Mouse (Mus musculus): ENCODE data around the gene Col4a2. TPM values are rescaled to one million over a fixed set of nuclear protein-coding genes. Genes with fewer than 3 reads are reported as not detected.

The Col4a2 gene
- polyA plus RNA-seq, 1 experiment from 2014 or later, result 76.7 TPM

GRCm38 (mm10) chr8:11450184-11451113 lies 137.8 kb downstream of the Col4a2 start:
- Histone ChIP-seq H3K4me1 (no peaks in the 10 kb centered on the region; the same call in 1 of the 2 replicates), H3K4me3 (no peak overlapping the region), H3K9me3 (no peaks in the 10 kb centered on the region), H3K27me3 (replicated peaks) (no peaks in the 10 kb centered on the region), H3K27ac (no peak overlapping the region), H3K9ac (no peak overlapping the region), H3K4me2 (replicated peaks) (no peak overlapping the region), H3K36me3 (0 out of 2 replicates have a peak, but pooled peaks cover 4% of the 10 kb centered on the region)
- 30% methylated on average over 8 of the region's 8 CpGs for WGBS
- no peak for ATAC-seq (ENCODE audit: low FRiP score, low read depth)

GRCm38 (mm10) chr8:11452152-11452551 lies 139.5 kb downstream of the Col4a2 start:
- no peaks in the 10 kb centered on the region; the same call in 1 of the 2 replicates for H3K4me1 ChIP-seq
- no peaks in the 10 kb centered on the region for H3K9me3 ChIP-seq

GRCm38 (mm10) chr8:11452559-11452958 lies 140.0 kb downstream of the Col4a2 start:
- 72% methylated on average over 3 of the region's 3 CpGs for WGBS
- Histone ChIP-seq H3K27ac (no peak overlapping the region), H3K4me1 (no peaks in the 10 kb centered on the region; the same call in 1 of the 2 replicates), H3K27me3 (replicated peaks) (no peaks in the 10 kb centered on the region), H3K9me3 (no peaks in the 10 kb centered on the region), H3K4me3 (no peak overlapping the region), H3K9ac (no peak overlapping the region), H3K4me2 (replicated peaks) (no peak overlapping the region), H3K36me3 (0 out of 2 replicates have a peak, but pooled peaks cover 4% of the 10 kb centered on the region)
- no peak for ATAC-seq (ENCODE audit: low FRiP score, low read depth)

More at GRCm38 (mm10) chr8:11452152-11452551, 139.5 kb downstream of the Col4a2 start:
- ATAC-seq (ENCODE audit: low FRiP score, low read depth), result no peak
- H3K4me3 ChIP-seq, result no peak overlapping the region
- no peak overlapping the region for H3K9ac ChIP-seq
- H3K27ac ChIP-seq, result no peak overlapping the region
- 94% methylated on average over 1 of the region's 1 CpGs for WGBS
- no peaks in the 10 kb centered on the region for H3K27me3 ChIP-seq (replicated peaks)
- H3K36me3 ChIP-seq, result 0 out of 2 replicates have a peak, but pooled peaks cover 4% of the 10 kb centered on the region
- no peak overlapping the region for H3K4me2 ChIP-seq (replicated peaks)

DNA sequence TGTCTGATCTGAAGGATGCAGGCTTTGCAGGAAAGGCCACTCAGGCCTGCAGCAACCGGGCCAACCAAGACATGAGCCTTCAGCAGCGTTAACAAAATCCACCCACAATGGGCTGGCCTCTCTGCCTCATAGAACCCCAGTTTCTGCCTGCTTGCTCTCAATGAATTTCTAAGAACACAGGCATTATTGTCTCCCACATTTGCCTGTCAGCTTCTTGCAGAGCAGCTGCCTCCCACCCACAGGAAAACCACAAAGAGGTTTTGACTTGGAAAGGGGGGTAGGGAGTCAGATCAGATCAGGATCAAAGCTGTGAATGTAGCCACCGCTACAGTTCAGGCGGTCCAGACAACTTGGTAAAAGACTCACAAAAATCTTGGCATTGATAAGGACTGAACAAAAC lies 140.4 kb downstream of the Col4a2 start:
- Histone ChIP-seq H3K27ac (no peak overlapping the region), H3K9ac (no peak overlapping the region), H3K27me3 (replicated peaks) (no peaks in the 10 kb centered on the region), H3K36me3 (0 out of 2 replicates have a peak, but pooled peaks cover 4% of the 10 kb centered on the region), H3K9me3 (no peaks in the 10 kb centered on the region), H3K4me2 (replicated peaks) (no peak overlapping the region), H3K4me1 (no peaks in the 10 kb centered on the region; the same call in 1 of the 2 replicates), H3K4me3 (no peak overlapping the region)
- ATAC-seq (ENCODE audit: low FRiP score, low read depth), result no peak
- WGBS, result 44% methylated on average over 4 of the region's 4 CpGs

DNA sequence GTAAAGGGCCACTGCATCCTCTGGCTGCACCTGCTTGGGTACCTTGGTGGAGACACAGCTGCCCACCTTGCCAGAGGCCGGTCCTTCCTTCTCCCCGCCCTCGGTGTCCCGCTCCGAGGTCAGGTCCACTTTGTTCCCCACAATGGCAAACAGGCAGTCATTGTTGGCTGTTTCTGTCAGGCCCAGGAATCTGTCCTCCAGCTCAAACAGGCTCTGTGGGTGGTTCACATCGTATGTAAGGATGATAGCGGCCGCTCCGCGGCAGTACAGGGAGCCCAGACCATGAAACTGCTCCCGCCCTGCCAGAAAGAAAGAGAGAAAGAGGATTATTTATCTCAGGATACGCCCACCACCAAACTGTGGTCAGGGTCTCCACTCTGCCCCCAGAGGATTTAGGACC lies 141.6 kb downstream of the Col4a2 start:
- Histone ChIP-seq H3K4me3 (no peak overlapping the region), H3K4me2 (replicated peaks) (no peak overlapping the region), H3K9me3 (no peaks in the 10 kb centered on the region), H3K27ac (no peak overlapping the region), H3K27me3 (replicated peaks) (no peaks in the 10 kb centered on the region), H3K36me3 (no peaks in the 10 kb centered on the region), H3K9ac (no peak overlapping the region), H3K4me1 (peaks cover 4% of the 10 kb centered on the region; the same call in 1 of the 2 replicates)
- WGBS, result 38% methylated on average over 12 of the region's 12 CpGs
- ATAC-seq (ENCODE audit: low FRiP score, low read depth), result no peak

GRCm38 (mm10) chr8:11457278-11457677 lies 144.7 kb downstream of the Col4a2 start:
- Histone ChIP-seq H3K4me1 (peaks cover 7% of the 10 kb centered on the region; the same call in 1 of the 2 replicates), H3K9me3 (no peaks in the 10 kb centered on the region), H3K27ac (no peak overlapping the region), H3K36me3 (no peaks in the 10 kb centered on the region), H3K27me3 (replicated peaks) (no peaks in the 10 kb centered on the region), H3K4me3 (no peak overlapping the region), H3K4me2 (replicated peaks) (no peak overlapping the region), H3K9ac (no peak overlapping the region)
- no peak for ATAC-seq (ENCODE audit: low FRiP score, low read depth)
- 80% methylated on average over 3 of the region's 3 CpGs for WGBS

DNA sequence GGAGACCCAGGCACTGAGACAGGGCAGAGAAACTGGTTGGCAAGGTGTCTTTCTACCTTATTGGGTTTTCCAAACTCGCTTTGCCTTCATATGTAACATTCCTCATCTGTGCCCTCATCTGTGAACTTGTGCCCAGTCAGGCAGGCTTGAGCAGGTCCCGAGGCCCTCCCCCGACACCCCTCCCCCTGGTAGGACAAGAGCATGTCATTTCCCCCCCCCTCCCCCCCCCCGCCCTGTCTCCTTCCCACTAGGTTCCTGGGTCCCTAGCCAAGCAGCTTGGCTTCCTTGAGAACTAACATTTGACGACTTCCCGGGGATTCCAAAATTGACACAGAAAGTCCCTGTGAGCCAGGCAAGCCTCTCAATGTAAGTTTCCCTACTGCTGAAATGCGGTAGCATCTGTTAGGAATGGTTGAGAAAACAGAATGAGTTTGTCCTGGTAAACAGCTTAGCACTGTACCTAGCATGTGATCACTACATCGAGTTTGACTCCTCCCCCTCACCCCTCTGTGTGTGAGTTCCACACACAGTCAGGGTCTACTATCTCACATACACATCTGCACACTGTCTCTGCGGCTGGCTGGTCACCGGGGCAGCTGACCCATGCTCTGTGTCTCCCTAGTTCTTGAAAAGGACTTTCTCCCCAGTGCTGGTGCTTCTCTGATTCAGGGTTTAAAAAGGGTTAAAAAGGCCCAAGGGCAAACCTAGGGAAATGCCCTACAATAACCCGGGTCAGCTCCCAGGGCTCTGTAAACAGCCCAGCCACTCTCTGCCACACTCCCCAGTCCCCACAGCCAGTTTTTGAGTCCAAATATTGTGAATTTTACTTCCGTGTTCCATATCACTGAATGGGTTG lies 145.6 kb downstream of the Col4a2 start:
- 56% methylated on average over 12 of the region's 12 CpGs for WGBS
- Histone ChIP-seq H3K4me3 (no peak overlapping the region), H3K27ac (no peak overlapping the region)

DNA sequence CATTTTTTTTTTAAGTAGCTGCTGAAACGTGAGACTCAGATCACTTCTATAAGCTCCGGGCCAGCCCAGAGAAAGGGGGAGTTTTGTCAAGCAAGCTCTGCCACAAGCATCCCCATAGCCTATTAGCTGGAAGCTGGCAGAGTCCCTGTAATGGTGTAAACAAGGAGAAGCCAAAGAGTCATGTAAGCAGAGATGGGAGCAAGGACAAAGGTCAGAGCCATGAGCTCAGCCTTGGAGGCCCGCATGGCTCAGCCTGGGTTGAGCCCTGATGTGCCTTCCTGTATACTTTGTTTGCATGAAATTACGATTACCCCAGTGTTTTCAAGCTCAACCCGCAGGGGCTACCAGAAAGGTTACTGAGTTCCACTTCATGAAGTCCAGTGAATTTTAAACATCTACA lies 146.4 kb downstream of the Col4a2 start:
- Histone ChIP-seq H3K9ac (no peak overlapping the region), H3K36me3 (no peaks in the 10 kb centered on the region), H3K27me3 (replicated peaks) (no peaks in the 10 kb centered on the region), H3K4me3 (no peak overlapping the region), H3K4me1 (peaks cover 7% of the 10 kb centered on the region; the same call in 1 of the 2 replicates), H3K4me2 (replicated peaks) (no peak overlapping the region), H3K9me3 (no peaks in the 10 kb centered on the region), H3K27ac (no peak overlapping the region)
- ATAC-seq (ENCODE audit: low FRiP score, low read depth), result no peak
- WGBS, result 54% methylated on average over 5 of the region's 5 CpGs

More for the DNA sequence above, 145.6 kb downstream of the Col4a2 start:
- no peak overlapping the region for H3K4me2 ChIP-seq (replicated peaks)
- no peak overlapping the region for H3K9ac ChIP-seq
- no peaks in the 10 kb centered on the region for H3K9me3 ChIP-seq
- H3K36me3 ChIP-seq, result no peaks in the 10 kb centered on the region
- no peak for ATAC-seq (ENCODE audit: low FRiP score, low read depth)
- no peaks in the 10 kb centered on the region for H3K27me3 ChIP-seq (replicated peaks)
- H3K4me1 ChIP-seq, result peaks cover 7% of the 10 kb centered on the region; the same call in 1 of the 2 replicates

DNA sequence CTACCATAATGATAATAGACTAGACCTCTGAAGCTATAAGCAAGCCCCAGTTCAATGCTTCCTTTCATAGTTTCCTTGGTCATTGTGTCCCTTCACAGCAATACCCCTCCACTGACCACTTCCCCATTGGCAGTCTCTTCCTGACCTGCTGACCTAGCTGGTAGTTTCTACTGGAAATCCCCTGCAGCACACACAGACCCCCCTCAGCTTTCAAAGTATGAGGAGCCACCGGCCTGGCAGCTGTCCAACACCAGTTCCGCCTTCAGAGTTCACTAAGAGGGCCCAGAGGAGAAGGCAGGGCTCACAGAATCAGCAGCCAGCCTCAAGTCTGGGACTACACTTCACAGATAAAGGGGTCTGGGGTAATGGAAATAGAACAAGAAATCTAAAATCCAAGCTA lies 148.3 kb downstream of the Col4a2 start:
- 51% methylated on average over 2 of the region's 2 CpGs for WGBS
- Histone ChIP-seq H3K4me1 (peaks cover 7% of the 10 kb centered on the region; the same call in 1 of the 2 replicates), H3K4me2 (replicated peaks) (no peak overlapping the region), H3K9ac (no peak overlapping the region), H3K27ac (no peak overlapping the region), H3K9me3 (no peaks in the 10 kb centered on the region), H3K4me3 (no peak overlapping the region), H3K36me3 (no peaks in the 10 kb centered on the region), H3K27me3 (replicated peaks) (no peaks in the 10 kb centered on the region)
- no peak for ATAC-seq (ENCODE audit: low FRiP score, low read depth)

DNA sequence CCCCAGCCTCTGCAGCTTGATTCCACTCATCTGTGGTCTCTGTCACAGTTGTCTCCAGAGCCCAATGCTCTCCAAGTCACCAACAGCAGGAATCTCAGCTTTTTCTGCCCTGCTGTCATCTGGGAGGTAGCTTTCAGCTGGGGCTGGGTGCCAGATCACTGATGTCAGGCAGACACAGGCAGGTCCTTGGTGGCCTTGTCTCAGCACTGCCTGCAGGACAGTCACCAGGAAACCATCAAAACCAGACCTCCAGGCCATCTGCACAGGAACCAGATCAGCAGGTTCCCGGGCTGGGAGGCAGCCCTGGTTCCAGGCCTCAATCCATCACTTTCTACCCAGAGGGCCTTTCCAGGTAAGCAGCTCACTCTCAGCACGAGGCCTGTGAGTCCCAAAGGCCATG lies 149.2 kb downstream of the Col4a2 start:
- peaks cover 7% of the 10 kb centered on the region; the same call in 1 of the 2 replicates for H3K4me1 ChIP-seq
- H3K27ac ChIP-seq, result no peak overlapping the region
- H3K4me2 ChIP-seq (replicated peaks), result no peak overlapping the region
- ATAC-seq (ENCODE audit: low FRiP score, low read depth), result no peak
- no peak overlapping the region for H3K4me3 ChIP-seq
- WGBS, result 58% methylated on average over 2 of the region's 2 CpGs
- no peaks in the 10 kb centered on the region for H3K9me3 ChIP-seq
- no peaks in the 10 kb centered on the region for H3K27me3 ChIP-seq (replicated peaks)
- no peaks in the 10 kb centered on the region for H3K36me3 ChIP-seq
- no peak overlapping the region for H3K9ac ChIP-seq

DNA sequence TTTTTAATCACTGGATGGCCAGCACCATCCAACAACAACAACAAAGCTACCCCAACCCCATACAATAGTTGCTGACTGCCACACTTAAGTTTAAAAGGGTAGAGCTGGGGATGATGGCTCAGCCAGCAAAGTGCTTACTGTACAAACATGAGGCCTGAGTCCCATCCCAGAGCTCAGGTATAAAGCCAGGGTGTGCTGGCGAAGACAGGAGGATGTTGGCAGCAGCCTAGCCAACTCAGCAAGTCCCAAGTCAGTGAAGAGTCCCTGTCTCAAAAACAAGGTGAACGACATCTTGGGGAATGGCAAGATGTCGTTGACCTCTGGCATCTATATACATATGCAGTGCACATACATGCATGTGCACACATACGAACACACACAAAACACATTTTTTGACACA lies 150.0 kb downstream of the Col4a2 start:
- Histone ChIP-seq H3K27me3 (replicated peaks) (no peaks in the 10 kb centered on the region), H3K4me1 (peaks cover 7% of the 10 kb centered on the region; the same call in 1 of the 2 replicates), H3K9me3 (peaks cover 7% of the 10 kb centered on the region; the same call in 1 of the 2 replicates), H3K4me2 (replicated peaks) (no peak overlapping the region), H3K27ac (no peak overlapping the region), H3K4me3 (no peak overlapping the region), H3K9ac (no peak overlapping the region), H3K36me3 (no peaks in the 10 kb centered on the region)
- 91% methylated on average over 4 of the region's 4 CpGs for WGBS
- no peak for ATAC-seq (ENCODE audit: low FRiP score, low read depth)

DNA sequence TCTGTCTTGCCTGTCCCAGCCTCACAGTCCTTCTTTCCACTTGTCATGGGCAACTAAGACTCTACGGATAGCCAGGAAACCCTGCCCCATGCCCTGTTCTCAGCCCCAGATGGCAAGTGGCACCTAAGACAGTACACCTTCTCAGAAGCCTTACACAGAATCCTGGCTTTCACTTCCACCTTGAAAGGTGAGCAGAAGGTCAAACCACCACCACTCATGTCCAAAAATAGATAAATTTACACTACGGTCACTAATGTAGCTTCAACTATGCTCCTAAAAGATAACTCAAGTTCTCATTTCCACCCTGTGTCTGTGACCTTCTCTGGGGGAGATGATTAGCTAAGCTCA lies 150.9 kb downstream of the Col4a2 start:
- Histone ChIP-seq H3K4me3 (no peak overlapping the region), H3K4me1 (peaks cover 5% of the 10 kb centered on the region; the same call in 1 of the 2 replicates), H3K27ac (no peak overlapping the region), H3K27me3 (replicated peaks) (no peaks in the 10 kb centered on the region), H3K36me3 (no peaks in the 10 kb centered on the region), H3K9ac (no peak overlapping the region), H3K4me2 (replicated peaks) (no peak overlapping the region), H3K9me3 (peaks cover 7% of the 10 kb centered on the region; the same call in 1 of the 2 replicates)
- no peak for ATAC-seq (ENCODE audit: low FRiP score, low read depth)
- WGBS, result 93% methylated on average over 2 of the region's 2 CpGs

Measured in neural tube, embryonic 12.5 days (tissue).